Mouse (Mus musculus) retina, adult 2 months (tissue): ENCODE data around the gene Cnih2.
"Not testable (repeated sequence)": the region's sequence is repeated elsewhere in the genome, so short reads cannot be mapped to it uniquely, and the experiment has no call there.

Experiments
- DNase-seq: peaks from one replicate; pipeline ENCODE4 v3.0.0-alpha.2; 2012; ENCODE audit warnings: low read depth, low spot score

Cnih2 gene

GRCm38 (mm10) chr19:5094243-5094632 lies 4.1 kb downstream of the Cnih2 start:
- DNase-seq = no peak

GRCm38 (mm10) chr19:5093481-5094242 lies 4.7 kb downstream of the Cnih2 start:
- no peak for DNase-seq

- DNase-seq = no peak
These were observed 6.2 kb downstream of the Cnih2 start for GRCm38 (mm10) chr19:5092083-5092482.

GRCm38 (mm10) chr19:5089324-5089723 lies 9.0 kb downstream of the Cnih2 start:
- DNase-seq = no peak

GRCm38 (mm10) chr19:5087884-5088728 lies 10.2 kb downstream of the Cnih2 start, which contains the start of gene Yif1a:
Gene Yif1a, plus strand, starts transcription at chr19:5088538.
- peak; percentile 99 for DNase-seq

GRCm38 (mm10) chr19:5086533-5086932 lies 11.8 kb downstream of the Cnih2 start:
- not testable (repeated sequence) for DNase-seq

- DNase-seq = no peak
These were observed 13.0 kb downstream of the Cnih2 start, which contains the start of gene Tmem151a for GRCm38 (mm10) chr19:5085145-5085863. Gene Tmem151a, minus strand, starts transcription at chr19:5085531.

GRCm38 (mm10) chr19:5084834-5085144 lies 13.5 kb downstream of the Cnih2 start:
- no peak for DNase-seq

GRCm38 (mm10) chr19:5083961-5084833 lies 14.1 kb downstream of the Cnih2 start:
- no peak for DNase-seq

GRCm38 (mm10) chr19:5082596-5082995 lies 15.7 kb downstream of the Cnih2 start:
- no peak for DNase-seq

GRCm38 (mm10) chr19:5082005-5082404 lies 16.3 kb downstream of the Cnih2 start:
- no peak for DNase-seq

GRCm38 (mm10) chr19:5079279-5079678 lies 19.0 kb downstream of the Cnih2 start:
- no peak for DNase-seq

GRCm38 (mm10) chr19:5073518-5073917 lies 24.8 kb downstream of the Cnih2 start:
- DNase-seq = no peak

GRCm38 (mm10) chr19:5073028-5073427 lies 25.3 kb downstream of the Cnih2 start:
- DNase-seq = no peak

- no peak for DNase-seq
These were observed 25.8 kb downstream of the Cnih2 start for GRCm38 (mm10) chr19:5072389-5073019.

GRCm38 (mm10) chr19:5071545-5072369 lies 26.6 kb downstream of the Cnih2 start:
- DNase-seq = no peak

GRCm38 (mm10) chr19:5071077-5071476 lies 27.2 kb downstream of the Cnih2 start:
- DNase-seq = no peak

- no peak for DNase-seq
These were observed 28.3 kb downstream of the Cnih2 start for GRCm38 (mm10) chr19:5069978-5070377.

GRCm38 (mm10) chr19:5069486-5069885 lies 28.8 kb downstream of the Cnih2 start:
- no peak for DNase-seq
